Mouse (Mus musculus): ENCODE results near the gene Deup1.

Gene Deup1

GRCm38 (mm10) chr9:15531204-15531603, 96.5 kb downstream of the Deup1 start:
- no peak for DNase-seq

- DNase-seq: no peak
Observed at GRCm38 (mm10) chr9:15529965-15530320, 97.8 kb downstream of the Deup1 start.

GRCm38 (mm10) chr9:15529275-15529964, 98.3 kb downstream of the Deup1 start:
- DNase-seq: peak; percentile 44

- no peak for DNase-seq
Observed at GRCm38 (mm10) chr9:15528368-15528767, 99.4 kb downstream of the Deup1 start.

- no peak for DNase-seq
Observed at GRCm38 (mm10) chr9:15527846-15528245, 99.9 kb downstream of the Deup1 start.

GRCm38 (mm10) chr9:15526539-15526938, 101.2 kb downstream of the Deup1 start:
- DNase-seq: peak; percentile 7

GRCm38 (mm10) chr9:15525246-15525645, 102.5 kb downstream of the Deup1 start:
- DNase-seq: no peak

GRCm38 (mm10) chr9:15523646-15524045, 104.1 kb downstream of the Deup1 start:
- DNase-seq: no peak

GRCm38 (mm10) chr9:15522887-15523286, 104.8 kb downstream of the Deup1 start:
- DNase-seq: no peak

GRCm38 (mm10) chr9:15522348-15522747, 105.4 kb downstream of the Deup1 start:
- no peak for DNase-seq

GRCm38 (mm10) chr9:15517979-15518378, 109.8 kb downstream of the Deup1 start:
- no peak for DNase-seq

GRCm38 (mm10) chr9:15516007-15516406, 111.7 kb downstream of the Deup1 start:
- no peak for DNase-seq

- DNase-seq: peak; percentile 15
Observed at GRCm38 (mm10) chr9:15512918-15513317, 114.8 kb downstream of the Deup1 start.

GRCm38 (mm10) chr9:15510557-15511310, 117.0 kb downstream of the Deup1 start:
- DNase-seq: peak; percentile 10
